Mouse (Mus musculus): ENCODE data around the gene Lama5. TPM values are rescaled to one million over a fixed set of nuclear protein-coding genes. Genes with fewer than 3 reads are reported as not detected.

The Lama5 gene
- polyA plus RNA-seq, 1 experiment from 2014 or later, result 3.5 TPM

- no peaks in the 10 kb centered on the region for H3K4me1 ChIP-seq (ENCODE audit: control insufficient read depth, insufficient read depth, low read depth, low read length)
- no peak for ATAC-seq
- H3K27me3 ChIP-seq (replicated peaks; ENCODE audit: control insufficient read depth, insufficient read depth, low read length), result no peaks in the 10 kb centered on the region
- peaks cover 30% of the 10 kb centered on the region for H3K36me3 ChIP-seq (ENCODE audit: control insufficient read depth, insufficient read depth, low read length)
- H3K9ac ChIP-seq (ENCODE audit: low read depth, low read length), result no peak overlapping the region
- 87% methylated on average over 3 of the region's 3 CpGs for WGBS
- no peak overlapping the region for H3K4me3 ChIP-seq (ENCODE audit: low read length)
- no peak overlapping the region for H3K4me2 ChIP-seq (ENCODE audit: low read length)
- H3K27ac ChIP-seq (ENCODE audit: low read depth, low read length), result no peak overlapping the region
- H3K9me3 ChIP-seq (ENCODE audit: control insufficient read depth, low read length), result no peaks in the 10 kb centered on the region
These were observed 67.0 kb downstream of the Lama5 start for GRCm38 (mm10) chr2:180158627-180159026.

- H3K4me1 ChIP-seq (ENCODE audit: control insufficient read depth, insufficient read depth, low read depth, low read length), result no peaks in the 10 kb centered on the region
- WGBS, result 74% methylated on average over 3 of the region's 3 CpGs
- H3K36me3 ChIP-seq (ENCODE audit: control insufficient read depth, insufficient read depth, low read length), result peaks cover 31% of the 10 kb centered on the region
- no peak overlapping the region for H3K9ac ChIP-seq (ENCODE audit: low read depth, low read length)
- H3K4me2 ChIP-seq (ENCODE audit: low read length), result no peak overlapping the region
- H3K9me3 ChIP-seq (ENCODE audit: control insufficient read depth, low read length), result no peaks in the 10 kb centered on the region
- H3K27me3 ChIP-seq (replicated peaks; ENCODE audit: control insufficient read depth, insufficient read depth, low read length), result no peaks in the 10 kb centered on the region
- no peak overlapping the region for H3K4me3 ChIP-seq (ENCODE audit: low read length)
- no peak overlapping the region for H3K27ac ChIP-seq (ENCODE audit: low read depth, low read length)
- no peak for ATAC-seq
These were observed 70.9 kb downstream of the Lama5 start for GRCm38 (mm10) chr2:180154796-180155195.

DNA sequence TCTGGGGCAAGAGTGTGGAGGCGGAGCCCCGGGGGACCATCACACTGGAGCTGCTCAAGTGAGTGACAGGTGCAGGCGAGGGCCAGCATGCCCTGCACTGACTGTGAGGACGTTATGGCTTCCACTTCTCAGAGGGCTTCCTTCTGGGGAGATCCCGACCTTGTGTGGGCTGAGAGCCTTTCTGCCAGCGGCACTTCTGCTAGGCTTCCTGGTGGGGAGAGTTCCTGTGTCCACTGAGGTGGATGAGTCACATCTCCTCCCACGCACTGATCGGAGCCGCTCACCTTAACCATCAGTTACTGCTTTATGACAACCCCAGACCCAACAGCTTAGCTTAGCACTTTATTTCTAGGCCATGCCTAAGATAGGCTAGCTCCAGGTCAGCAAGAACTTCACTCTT lies 77.1 kb downstream of the Lama5 start:
- Histone ChIP-seq H3K4me3 (ENCODE audit: low read length) (no peak overlapping the region), H3K9me3 (ENCODE audit: control insufficient read depth, low read length) (no peaks in the 10 kb centered on the region), H3K27ac (ENCODE audit: low read depth, low read length) (no peak overlapping the region), H3K36me3 (ENCODE audit: control insufficient read depth, insufficient read depth, low read length) (peaks cover 38% of the 10 kb centered on the region), H3K27me3 (replicated peaks; ENCODE audit: control insufficient read depth, insufficient read depth, low read length) (no peaks in the 10 kb centered on the region), H3K9ac (ENCODE audit: low read depth, low read length) (no peak overlapping the region), H3K4me2 (ENCODE audit: low read length) (no peak overlapping the region), H3K4me1 (ENCODE audit: control insufficient read depth, insufficient read depth, low read depth, low read length) (no peaks in the 10 kb centered on the region)
- no peak for ATAC-seq
- 90% methylated on average over 9 of the region's 9 CpGs for WGBS

DNA sequence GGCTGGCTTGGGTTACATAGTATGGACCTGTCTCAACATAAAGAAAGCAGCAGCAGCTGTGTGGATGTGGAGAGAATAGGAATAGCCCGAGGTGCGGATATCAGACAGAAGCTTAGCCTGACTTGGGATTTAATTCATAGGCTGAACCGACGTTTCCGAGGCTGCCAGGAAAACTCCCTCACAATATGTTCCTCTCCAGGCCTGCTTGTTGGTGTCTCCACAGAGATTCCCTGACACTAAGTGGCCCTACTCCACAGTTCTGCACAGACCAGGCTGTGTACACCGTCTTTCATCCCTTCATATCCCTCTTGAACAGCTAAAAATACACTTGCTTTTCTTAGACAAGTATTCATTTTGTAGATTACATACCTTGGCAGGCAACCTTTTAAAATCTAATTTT lies 78.3 kb downstream of the Lama5 start:
- Histone ChIP-seq H3K4me1 (ENCODE audit: control insufficient read depth, insufficient read depth, low read depth, low read length) (no peaks in the 10 kb centered on the region), H3K9me3 (ENCODE audit: control insufficient read depth, low read length) (no peaks in the 10 kb centered on the region), H3K36me3 (ENCODE audit: control insufficient read depth, insufficient read depth, low read length) (peaks cover 31% of the 10 kb centered on the region), H3K9ac (ENCODE audit: low read depth, low read length) (no peak overlapping the region), H3K4me3 (ENCODE audit: low read length) (no peak overlapping the region), H3K27me3 (replicated peaks; ENCODE audit: control insufficient read depth, insufficient read depth, low read length) (no peaks in the 10 kb centered on the region), H3K4me2 (ENCODE audit: low read length) (no peak overlapping the region), H3K27ac (ENCODE audit: low read depth, low read length) (no peak overlapping the region)
- no peak for ATAC-seq
- 79% methylated on average over 6 of the region's 6 CpGs for WGBS

GRCm38 (mm10) chr2:180146091-180146490 lies 79.6 kb downstream of the Lama5 start:
- Histone ChIP-seq H3K4me1 (ENCODE audit: control insufficient read depth, insufficient read depth, low read depth, low read length) (no peaks in the 10 kb centered on the region), H3K9ac (ENCODE audit: low read depth, low read length) (no peak overlapping the region), H3K27me3 (replicated peaks; ENCODE audit: control insufficient read depth, insufficient read depth, low read length) (no peaks in the 10 kb centered on the region), H3K27ac (ENCODE audit: low read depth, low read length) (no peak overlapping the region), H3K36me3 (ENCODE audit: control insufficient read depth, insufficient read depth, low read length) (peaks cover 37% of the 10 kb centered on the region), H3K4me3 (ENCODE audit: low read length) (no peak overlapping the region), H3K4me2 (ENCODE audit: low read length) (no peak overlapping the region), H3K9me3 (ENCODE audit: control insufficient read depth, low read length) (no peaks in the 10 kb centered on the region)
- 70% methylated on average over 2 of the region's 2 CpGs for WGBS
- no peak for ATAC-seq

DNA sequence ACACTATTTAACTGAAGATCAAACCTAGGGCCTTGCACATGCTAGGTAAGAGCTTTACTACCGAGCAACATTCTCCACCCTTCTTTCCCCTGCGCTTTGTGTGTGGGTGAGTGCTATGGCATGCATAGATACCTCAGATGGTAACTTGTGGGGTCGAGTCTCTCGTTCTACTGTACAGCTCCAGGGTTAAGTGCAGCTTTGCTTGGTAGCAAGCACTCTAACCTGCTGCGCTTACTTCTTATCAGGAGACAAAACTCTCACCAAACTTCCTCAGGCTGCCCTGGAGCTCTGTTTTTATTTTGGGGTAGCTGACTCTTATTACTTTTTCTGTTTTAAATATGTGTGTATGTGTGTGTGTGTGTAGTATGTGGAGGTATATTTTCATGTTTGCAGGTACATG lies 90.2 kb downstream of the Lama5 start:
- H3K9ac ChIP-seq (ENCODE audit: low read depth, low read length), result no peak overlapping the region
- no peaks in the 10 kb centered on the region for H3K27me3 ChIP-seq (replicated peaks; ENCODE audit: control insufficient read depth, insufficient read depth, low read length)
- no peaks in the 10 kb centered on the region for H3K4me1 ChIP-seq (ENCODE audit: control insufficient read depth, insufficient read depth, low read depth, low read length)
- no peak overlapping the region for H3K4me2 ChIP-seq (ENCODE audit: low read length)
- 86% methylated on average over 5 of the region's 5 CpGs for WGBS
- no peak overlapping the region for H3K4me3 ChIP-seq (ENCODE audit: low read length)
- H3K9me3 ChIP-seq (ENCODE audit: control insufficient read depth, low read length), result no peaks in the 10 kb centered on the region
- peaks cover 3% of the 10 kb centered on the region; the same call in 1 of the 2 replicates for H3K36me3 ChIP-seq (ENCODE audit: control insufficient read depth, insufficient read depth, low read length)
- no peak overlapping the region for H3K27ac ChIP-seq (ENCODE audit: low read depth, low read length)
- no peak for ATAC-seq

DNA sequence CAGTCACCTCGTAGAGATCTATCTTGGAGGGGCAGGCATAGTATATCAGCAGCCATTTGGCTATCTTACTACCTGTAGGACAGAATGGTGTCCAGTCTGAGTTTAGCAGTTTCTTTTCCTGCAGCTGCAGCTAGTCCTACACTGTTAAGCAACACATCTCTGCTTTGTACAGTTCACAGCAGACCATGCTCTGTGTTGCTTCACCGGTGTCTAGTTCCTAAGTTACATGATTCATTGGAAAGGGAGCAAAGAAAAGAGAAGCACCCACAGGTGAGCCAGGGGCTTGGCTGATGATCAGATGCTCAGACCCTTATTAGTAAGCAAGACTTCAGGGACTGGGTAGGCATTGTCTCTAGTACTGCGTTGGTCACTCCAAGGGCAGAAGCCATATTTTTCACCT lies 91.7 kb downstream of the Lama5 start:
- H3K36me3 ChIP-seq (ENCODE audit: control insufficient read depth, insufficient read depth, low read length), result peaks cover 3% of the 10 kb centered on the region; the same call in 1 of the 2 replicates
- no peak overlapping the region for H3K9ac ChIP-seq (ENCODE audit: low read depth, low read length)
- no peak for ATAC-seq
- H3K4me2 ChIP-seq (ENCODE audit: low read length), result no peak overlapping the region
- no peaks in the 10 kb centered on the region for H3K27me3 ChIP-seq (replicated peaks; ENCODE audit: control insufficient read depth, insufficient read depth, low read length)
- H3K4me1 ChIP-seq (ENCODE audit: control insufficient read depth, insufficient read depth, low read depth, low read length), result no peaks in the 10 kb centered on the region
- no peak overlapping the region for H3K27ac ChIP-seq (ENCODE audit: low read depth, low read length)
- no peak overlapping the region for H3K4me3 ChIP-seq (ENCODE audit: low read length)
- WGBS, result 91% methylated on average over 3 of the region's 3 CpGs
- H3K9me3 ChIP-seq (ENCODE audit: control insufficient read depth, low read length), result no peaks in the 10 kb centered on the region

DNA sequence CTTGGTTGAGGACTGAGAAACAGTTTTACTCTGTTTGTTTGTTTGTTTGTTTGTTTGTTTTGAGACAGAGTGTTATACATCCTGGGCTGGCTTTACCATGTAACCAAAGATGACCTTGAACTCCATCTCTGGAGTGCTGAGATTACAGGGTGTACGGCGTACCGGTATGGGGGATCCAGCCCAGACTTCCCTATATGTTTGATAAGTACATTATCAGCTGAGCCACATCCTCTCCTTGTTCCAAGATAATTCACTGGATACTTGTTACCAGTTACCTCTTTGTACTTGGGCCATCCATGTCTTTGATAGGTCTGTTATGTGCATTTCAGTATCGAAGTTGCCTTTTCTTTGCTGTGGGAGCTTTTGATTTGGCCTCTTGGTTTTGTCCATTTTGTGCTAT lies 92.4 kb downstream of the Lama5 start:
- H3K9ac ChIP-seq (ENCODE audit: low read depth, low read length), result no peak overlapping the region
- WGBS, result 99% methylated on average over 4 of the region's 4 CpGs
- H3K36me3 ChIP-seq (ENCODE audit: control insufficient read depth, insufficient read depth, low read length), result peaks cover under 1% of the 10 kb centered on the region; the same call in 1 of the 2 replicates
- no peak for ATAC-seq
- no peak overlapping the region for H3K4me3 ChIP-seq (ENCODE audit: low read length)
- H3K4me1 ChIP-seq (ENCODE audit: control insufficient read depth, insufficient read depth, low read depth, low read length), result no peaks in the 10 kb centered on the region
- no peaks in the 10 kb centered on the region for H3K9me3 ChIP-seq (ENCODE audit: control insufficient read depth, low read length)
- H3K4me2 ChIP-seq (ENCODE audit: low read length), result no peak overlapping the region
- H3K27ac ChIP-seq (ENCODE audit: low read depth, low read length), result no peak overlapping the region
- H3K27me3 ChIP-seq (replicated peaks; ENCODE audit: control insufficient read depth, insufficient read depth, low read length), result no peaks in the 10 kb centered on the region

GRCm38 (mm10) chr2:180127675-180128074 lies 98.0 kb downstream of the Lama5 start:
- H3K9ac ChIP-seq (ENCODE audit: low read depth, low read length), result no peak overlapping the region
- no peaks in the 10 kb centered on the region for H3K9me3 ChIP-seq (ENCODE audit: control insufficient read depth, low read length)
- 43% methylated on average over 1 of the region's 1 CpGs for WGBS
- H3K4me1 ChIP-seq (ENCODE audit: control insufficient read depth, insufficient read depth, low read depth, low read length), result peaks cover 16% of the 10 kb centered on the region
- H3K4me3 ChIP-seq (ENCODE audit: low read length), result no peak overlapping the region
- no peaks in the 10 kb centered on the region for H3K27me3 ChIP-seq (replicated peaks; ENCODE audit: control insufficient read depth, insufficient read depth, low read length)
- ATAC-seq, result no peak
- no peak overlapping the region; the same call in 1 of the 2 replicates for H3K27ac ChIP-seq (ENCODE audit: low read depth, low read length)
- no peaks in the 10 kb centered on the region for H3K36me3 ChIP-seq (ENCODE audit: control insufficient read depth, insufficient read depth, low read length)
- no peak overlapping the region for H3K4me2 ChIP-seq (ENCODE audit: low read length)

Measured in hindbrain, embryonic 16.5 days (tissue).